Mouse (Mus musculus): ENCODE data around the gene Muc16.

The Muc16 gene

DNA sequence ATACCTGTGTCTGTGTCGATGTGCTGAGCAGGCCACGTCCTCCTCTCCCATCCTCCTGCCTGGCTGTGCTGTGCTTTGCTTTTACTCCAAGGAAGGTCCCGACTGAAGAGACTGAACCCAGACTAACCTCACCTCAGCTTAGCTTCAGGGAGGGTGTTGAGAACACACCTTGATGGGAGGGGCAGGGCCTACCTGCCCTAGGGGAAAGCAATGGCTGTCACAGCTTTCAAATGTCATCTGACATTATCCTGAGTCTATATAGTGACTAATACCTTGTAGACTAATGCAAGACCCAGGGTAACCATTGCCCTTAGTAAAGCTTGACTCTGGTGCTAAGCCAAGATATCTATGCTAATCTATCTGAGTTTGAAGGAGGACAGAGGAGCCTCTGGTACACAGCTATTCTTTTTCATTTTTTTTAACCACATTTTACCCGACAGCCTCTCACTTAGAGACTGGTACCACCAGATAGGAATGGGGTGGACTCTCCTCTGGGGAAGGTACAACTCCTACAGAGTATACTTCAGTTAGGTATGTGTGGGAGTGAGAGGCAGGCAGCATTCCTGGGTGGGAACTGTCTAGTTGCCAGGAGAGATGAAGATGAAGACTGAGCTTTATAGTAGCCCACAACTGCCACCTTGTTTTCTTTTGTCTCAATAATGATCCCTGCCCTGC lies at the start of gene Muc16:
Gene Muc16, minus strand, starts transcription at position 51 of the 675 bp plus-strand sequence.
- DNase-seq (ENCODE audit: low read depth, low spot score), result no peak

DNA sequence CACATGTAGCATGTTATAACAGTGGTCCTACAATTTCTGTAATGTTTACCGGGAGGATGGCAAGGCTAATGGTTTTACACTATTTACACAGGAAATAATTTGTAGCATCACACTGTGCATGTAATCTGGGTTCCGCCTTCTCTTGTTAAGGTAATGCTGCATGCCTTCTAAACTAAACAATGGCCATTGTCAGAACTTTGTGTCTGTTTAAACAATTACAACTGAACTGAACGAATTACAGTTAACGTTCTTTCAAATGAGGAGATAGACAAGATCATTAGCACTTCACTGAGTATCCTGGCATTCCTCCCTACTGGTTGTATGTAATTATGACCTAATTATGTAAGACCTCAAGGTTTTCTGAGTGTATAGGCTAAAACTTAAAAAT lies 48.4 kb upstream of the Muc16 start:
- DNase-seq (ENCODE audit: low read depth, low spot score), result no peak

DNA sequence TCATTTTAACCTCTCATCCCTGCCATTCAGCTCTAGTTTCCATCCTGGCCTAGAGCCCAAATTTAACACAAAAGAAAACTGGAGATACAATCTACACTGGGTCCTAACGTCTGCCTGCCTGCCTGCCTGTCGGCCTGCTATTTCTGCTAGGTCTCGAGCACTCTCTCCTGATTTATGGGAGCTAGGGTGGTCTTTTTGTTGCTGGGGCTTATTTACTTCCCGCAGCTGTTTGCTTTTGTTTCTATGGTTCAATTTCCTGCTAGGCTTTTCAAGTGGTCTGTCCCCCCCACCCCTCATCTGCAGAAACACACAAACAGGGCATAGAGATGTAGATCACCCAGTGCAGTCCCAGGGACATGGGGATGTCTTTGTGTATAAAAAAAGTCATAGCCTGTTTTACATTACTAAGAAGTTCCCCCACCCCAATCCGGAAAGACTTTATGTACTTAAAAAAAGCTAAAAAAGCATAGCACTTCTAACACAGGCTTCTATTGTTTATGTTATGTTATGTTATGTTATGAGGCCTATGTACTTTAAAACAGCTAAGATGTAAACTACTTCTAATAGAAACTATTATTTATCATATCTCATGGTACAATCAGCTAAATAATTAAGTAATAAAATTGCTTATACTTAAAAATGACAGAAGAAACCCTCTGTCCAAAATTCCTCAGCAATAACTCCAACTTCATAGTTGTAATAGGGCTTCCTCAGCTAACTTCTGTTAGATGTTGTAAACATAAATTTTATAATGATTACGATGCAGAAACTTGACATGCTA lies 47.8 kb upstream of the Muc16 start:
- DNase-seq (ENCODE audit: low read depth, low spot score), result no peak

DNA sequence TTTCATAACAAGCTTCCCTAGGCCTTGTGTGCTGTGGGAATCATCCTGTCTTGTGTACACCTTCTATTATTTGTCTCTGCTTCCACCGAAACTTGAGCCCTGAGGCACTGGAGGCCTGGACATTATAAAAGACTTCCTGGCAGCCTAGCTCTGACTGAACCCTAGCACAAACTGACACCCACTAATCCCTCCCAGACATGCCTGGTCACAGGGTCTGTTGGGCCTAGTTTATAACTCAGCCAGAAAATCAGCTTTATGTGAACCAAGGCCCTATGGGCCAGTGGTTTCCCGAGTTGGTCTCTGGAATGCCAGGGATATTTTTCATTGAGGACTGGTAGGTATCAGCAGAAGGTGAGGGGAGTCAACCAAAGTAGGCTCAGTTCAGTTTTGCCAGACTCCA lies 46.7 kb upstream of the Muc16 start:
- DNase-seq (ENCODE audit: low read depth, low spot score), result no peak

DNA sequence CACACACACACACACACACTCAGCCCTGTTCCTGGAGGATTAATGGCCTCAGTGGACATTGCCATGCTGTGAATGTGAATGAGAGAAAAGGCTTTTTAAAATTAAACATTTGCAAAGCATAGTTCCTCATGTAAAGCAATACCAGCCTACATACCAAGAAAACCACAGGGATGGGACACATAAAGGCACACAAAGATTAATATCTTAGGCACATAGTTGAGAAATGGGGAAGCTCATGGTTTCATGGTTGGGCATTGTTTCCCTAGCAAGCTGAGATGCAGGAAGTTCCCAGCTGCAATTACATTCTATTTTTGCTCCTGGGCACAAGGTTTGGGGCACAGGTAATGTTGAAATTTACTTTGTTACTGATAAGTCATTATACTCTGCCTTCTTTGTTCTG lies 31.3 kb upstream of the Muc16 start:
- DNase-seq (ENCODE audit: low read depth, low spot score), result no peak

DNA sequence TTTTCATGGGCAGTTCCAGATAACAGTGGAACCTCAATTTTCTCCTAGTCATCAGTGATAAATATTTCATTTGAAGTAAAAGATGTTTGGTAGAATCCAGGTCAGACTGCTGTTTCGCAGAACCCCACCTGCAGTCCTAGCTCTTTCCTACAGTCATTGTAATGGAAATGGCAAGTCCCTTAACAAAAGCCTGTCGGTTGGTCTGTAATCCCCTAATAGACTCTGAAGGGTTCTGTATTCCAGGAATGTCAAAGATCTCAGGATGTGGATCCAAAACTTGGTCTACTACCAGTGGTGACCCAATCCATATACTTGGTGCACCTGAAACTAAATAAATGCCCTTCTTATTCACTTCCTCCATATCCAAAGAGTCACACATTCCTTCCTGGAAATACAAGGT lies 76.0 kb downstream of the Muc16 start:
- no peak for DNase-seq (ENCODE audit: low read depth, low spot score)

DNA sequence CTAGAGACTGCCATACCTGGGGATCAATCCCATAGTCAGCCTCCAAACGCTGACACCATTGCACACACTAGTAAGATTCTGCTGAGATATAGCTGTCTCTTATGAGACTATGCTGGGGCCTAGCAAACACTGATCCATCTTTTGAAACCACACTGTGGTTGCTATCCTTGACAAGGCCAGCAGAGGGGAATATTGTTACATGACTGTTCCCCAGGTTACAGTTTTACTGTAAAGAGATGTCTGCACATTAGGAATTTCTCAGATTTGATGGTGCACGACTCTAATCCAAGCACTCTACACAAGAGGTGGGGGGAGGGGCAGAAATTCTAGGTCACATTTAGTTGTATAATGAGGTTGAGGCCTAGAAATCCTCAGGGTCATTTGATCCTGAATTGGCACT lies 166.2 kb downstream of the Muc16 start:
- DNase-seq (ENCODE audit: low read depth, low spot score), result peak; percentile 3

DNA sequence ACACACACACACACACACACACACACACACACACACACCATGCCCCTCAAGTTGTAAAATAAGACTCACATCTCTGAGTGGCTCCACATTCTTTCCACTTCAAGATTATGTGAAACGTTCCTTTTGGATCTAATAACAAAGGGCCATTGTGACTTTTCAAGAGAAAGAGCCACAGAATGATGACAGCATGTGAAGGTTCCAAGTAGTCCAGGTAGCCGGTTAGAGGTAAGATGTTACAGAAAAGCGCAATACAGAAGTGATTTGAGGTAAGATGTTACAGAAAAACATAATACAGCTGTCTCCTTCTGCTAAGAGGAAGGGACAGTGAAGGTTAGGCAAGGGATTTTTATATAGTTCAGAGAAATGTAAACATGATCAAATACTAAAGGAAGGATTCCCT lies 196.2 kb downstream of the Muc16 start, which contains the start of the genes Zfp558 and Mbd3l1:
Gene Zfp558, minus strand, starts transcription at position 101 of the 400 bp plus-strand sequence.
Gene Mbd3l1, plus strand, starts transcription at position 192 of the 400 bp plus-strand sequence.
- DNase-seq (ENCODE audit: low read depth, low spot score), result no peak

DNA sequence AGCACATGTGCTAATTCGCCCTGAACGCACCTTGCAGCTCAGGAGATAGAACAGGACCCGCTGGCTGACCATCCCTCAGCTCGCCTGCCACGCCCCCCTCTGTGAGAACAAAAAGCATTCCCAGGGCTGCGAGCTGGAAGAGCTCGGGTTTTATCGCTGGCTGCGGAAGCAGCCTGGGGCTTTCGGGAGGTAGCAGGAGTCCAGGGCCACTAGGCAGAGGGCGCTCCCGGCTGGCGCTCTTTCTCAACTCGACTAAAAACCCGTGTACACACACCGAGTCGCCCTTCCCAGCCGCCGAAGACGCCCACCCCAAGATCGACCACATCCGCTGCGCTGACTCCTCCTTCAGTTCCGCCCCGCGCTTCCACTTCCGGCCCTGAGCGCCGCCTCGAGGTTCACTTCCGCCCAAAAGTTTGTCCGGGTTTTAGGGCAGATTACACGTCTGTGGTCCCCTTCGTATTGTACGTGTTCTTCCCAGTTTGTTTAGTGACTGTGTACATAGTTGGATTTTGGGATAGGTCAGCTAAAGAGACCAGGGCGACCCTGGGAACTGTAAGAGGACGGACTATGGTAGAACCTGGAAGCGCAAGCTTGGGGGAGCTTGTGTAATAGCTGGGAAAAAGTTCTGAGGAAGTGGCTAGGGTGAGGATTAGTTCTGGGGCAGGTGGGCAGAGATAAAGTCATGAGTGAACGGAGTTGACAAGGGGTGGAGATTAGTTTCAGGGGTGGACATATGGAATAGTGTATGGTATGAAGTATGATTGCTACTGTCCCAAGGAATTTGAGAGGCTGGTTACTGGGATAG lies 200.8 kb downstream of the Muc16 start:
- DNase-seq (ENCODE audit: low read depth, low spot score), result peak; percentile 16

DNA sequence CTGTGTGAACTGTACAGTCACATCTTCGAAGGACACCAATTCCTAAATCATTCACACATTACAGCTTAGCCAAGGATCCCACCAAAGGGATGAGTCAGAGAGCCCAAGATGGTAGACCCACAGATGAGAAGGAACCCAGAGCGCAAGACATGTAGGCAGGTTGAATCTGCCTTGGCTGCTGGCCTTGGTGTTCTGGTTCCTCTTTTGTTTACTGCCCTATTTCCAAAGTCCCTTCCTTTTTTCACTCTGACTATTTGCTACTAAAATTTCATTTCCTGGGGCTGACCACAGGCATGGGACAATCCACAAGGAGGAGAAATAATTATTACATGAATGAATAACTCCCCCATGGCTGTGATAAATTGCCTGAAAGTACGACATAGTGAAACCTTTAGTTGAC lies 206.3 kb downstream of the Muc16 start:
- no peak for DNase-seq (ENCODE audit: low read depth, low spot score)

DNA sequence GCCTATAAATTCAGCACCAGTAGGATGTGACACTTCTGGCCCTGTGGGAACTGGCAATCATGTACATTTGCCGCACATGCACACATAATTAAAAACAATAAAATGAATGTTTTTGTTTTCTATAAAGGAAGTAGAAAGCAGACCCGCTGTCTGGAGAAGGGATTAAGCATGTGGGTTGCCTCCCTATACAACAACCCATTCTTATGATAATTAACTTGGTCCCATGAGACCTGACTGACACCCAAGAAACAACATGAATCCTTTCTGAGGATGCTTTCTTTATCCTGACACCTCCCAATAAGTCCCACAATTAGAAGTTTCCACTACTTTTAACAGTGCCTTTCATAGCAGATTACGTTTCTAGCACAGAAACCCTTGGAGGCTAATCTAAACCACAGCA lies 207.0 kb downstream of the Muc16 start:
- no peak for DNase-seq (ENCODE audit: low read depth, low spot score)

DNA sequence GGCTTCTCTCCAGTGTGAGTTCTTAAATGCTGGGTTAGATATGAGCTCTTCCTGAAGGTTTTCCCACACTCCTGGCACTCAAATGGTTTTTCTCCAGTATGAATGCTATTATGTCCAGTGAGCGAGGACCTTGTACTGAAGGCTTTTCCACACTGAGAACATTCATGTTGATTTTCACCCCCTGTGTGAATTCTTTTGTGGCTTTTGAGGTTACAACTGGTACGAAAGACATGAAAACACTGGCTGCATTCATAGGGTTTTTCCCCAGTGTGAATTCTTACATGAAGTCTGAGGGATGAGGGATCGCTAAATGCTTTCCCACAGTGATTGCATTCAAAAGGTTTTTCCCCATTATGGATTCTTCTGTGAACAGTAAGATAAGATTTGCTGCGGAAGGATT lies 217.8 kb downstream of the Muc16 start:
- DNase-seq (ENCODE audit: low read depth, low spot score), result no peak

Data from retina, adult 2 months (tissue).